Mouse (Mus musculus): ENCODE measurements at regions not wholly inside any gene's neighbourhood (a gene's known extent, or its start where the extent isn't known, plus 50 kb on each side); places are given as distances from the start of the nearest gene placed in this dataset.

- DNase-seq, result no peak
These were observed 63.1 kb downstream of the Kcnf1 start for GRCm38 (mm10) chr12:17113465-17114177.

DNA sequence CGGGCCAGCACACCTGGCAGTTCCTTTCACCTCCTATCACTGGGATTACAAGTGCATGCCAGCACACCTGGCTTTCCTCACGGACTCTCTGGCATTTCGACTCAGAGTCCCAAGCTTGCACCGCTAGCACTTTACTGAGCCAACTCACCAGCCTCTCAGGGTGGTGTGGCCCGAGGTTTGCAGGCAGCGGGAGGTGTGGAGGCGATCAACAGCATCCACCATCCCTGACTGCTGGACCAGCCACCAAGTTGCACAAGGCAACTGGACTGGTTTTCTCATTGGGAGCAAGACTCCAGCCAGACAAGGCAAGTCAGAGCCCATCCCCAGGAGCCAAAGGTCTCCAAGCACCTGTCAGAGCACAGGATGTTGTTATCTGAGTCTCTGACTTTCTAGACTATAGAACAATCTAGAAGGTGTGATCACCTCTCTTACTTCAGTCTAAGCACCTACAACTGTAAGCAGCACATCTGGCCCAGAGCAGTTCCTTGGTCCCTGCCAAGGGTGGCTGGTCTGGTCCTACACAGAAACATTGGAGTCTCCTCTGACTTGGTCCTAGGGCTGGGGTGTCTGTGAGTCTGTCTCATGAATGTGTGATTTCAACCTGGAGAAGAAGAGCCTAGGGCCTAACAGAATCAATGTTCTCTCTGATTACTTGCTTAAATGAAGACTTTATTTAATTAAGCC, 63.8 kb downstream of the Kcnf1 start:
- DNase-seq, result no peak

DNA sequence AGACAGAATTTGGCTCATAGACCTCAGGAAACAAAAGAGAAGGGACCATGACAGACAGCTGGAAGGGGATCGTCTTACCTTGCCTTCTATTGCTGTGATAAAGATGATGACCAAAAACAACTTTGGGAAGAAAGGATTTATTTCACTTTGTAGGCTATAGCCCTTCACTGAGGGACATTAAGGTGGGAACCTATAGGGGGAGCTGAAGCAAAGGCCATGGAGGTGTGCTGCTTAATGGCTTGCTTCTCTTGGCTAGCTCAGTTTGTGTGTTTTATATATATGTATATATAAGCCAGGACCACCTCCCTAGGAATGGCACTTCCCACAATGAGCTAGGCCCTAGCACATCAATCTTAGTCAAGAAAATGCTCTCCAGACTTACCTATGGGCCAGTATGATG, 70.5 kb downstream of the Kcnf1 start:
- no peak for DNase-seq

GRCm38 (mm10) chr12:17105057-17105712, 71.5 kb downstream of the Kcnf1 start:
- no peak for DNase-seq

DNA sequence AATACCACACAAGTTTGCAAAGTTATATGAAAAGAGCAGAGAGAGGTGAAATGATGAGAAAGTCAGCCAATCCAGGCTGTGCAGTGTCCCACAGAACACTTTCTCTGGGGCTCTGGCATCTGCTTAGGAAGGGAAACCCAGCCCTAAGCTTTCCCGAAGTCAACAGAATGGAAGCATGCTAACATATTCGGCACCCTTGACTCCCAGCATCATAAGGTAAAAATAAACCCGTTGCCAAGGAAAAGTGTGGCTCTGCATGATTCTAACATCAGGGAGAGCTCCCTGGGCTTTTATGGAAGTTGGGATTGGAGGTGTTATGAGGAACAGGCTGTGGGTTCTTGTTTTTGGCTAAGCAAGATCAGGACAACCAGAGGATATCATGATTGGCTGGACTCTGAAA, 74.8 kb downstream of the Kcnf1 start:
- no peak for DNase-seq

DNA sequence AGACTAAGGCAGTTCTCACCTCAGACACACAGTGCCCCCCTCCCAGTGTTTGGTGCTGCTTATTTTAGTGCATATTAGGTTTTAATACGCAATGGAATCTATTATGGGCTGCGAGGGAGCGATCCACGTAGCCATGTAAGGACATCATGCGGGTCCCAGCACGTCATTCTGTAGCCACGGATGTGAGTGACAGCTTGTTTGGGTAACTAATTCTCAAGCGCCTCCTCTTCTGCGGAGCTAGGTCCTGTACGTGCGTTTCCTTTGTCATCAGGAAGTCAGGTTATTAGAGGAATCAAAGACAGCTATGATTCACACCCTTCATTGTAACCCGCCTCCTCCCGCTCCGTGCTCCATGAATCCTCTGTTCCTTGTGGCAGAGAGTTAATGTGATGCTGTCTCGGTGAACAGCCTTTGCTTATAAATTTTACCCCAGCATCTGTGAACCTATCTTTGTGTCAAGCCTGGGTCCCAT, 78.9 kb downstream of the Kcnf1 start:
- no peak for DNase-seq

DNA sequence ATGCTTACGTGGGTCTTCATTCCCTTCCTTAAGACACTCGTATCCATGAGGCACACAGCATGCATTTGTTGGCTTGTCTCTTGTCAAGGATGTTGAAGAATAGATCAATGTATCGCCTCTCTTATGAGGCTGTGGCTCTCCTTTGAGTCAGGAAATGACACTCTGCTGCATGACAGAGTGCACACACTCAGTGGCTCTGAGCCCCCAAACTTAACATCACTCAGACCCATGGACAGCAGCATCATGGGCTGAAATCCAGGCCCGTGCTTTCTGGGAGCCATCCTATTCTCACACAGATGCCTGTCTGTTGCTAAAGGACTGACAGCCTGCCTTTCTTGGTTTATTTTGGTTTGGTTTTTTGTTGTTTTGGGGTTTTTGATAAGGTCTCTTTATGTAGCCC, 81.9 kb downstream of the Kcnf1 start:
- DNase-seq, result no peak

DNA sequence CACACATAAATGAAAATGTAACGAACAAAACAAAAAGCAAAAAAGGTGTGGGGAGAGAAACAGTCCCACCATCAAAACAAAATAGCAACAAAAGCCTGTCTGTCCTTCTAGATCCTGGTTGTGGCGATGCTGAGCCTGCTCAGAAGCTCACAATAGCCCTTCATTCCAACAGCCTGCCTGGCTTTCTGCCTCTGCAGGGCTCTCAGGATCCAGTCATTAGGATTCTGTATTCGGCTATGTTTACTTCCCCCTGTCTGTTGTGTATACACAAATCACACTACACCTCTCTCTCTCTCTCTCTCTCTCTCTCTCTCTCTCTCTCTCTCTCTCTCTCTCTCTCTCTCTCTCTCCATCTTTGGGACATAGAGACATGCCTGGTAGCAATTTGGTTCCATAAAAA, 82.2 kb upstream of the 2410004P03Rik start:
- DNase-seq, result no peak

GRCm38 (mm10) chr12:17091058-17091457, 79.5 kb upstream of the 2410004P03Rik start:
- no peak for DNase-seq

GRCm38 (mm10) chr12:17089710-17090339, 78.3 kb upstream of the 2410004P03Rik start:
- no peak for DNase-seq

GRCm38 (mm10) chr12:17087388-17087787, 75.9 kb upstream of the 2410004P03Rik start:
- DNase-seq, result no peak

- no peak for DNase-seq
These were observed 73.7 kb upstream of the 2410004P03Rik start for GRCm38 (mm10) chr12:17085209-17085574.

GRCm38 (mm10) chr12:17084499-17085208, 73.1 kb upstream of the 2410004P03Rik start:
- DNase-seq, result peak; percentile 71

DNA sequence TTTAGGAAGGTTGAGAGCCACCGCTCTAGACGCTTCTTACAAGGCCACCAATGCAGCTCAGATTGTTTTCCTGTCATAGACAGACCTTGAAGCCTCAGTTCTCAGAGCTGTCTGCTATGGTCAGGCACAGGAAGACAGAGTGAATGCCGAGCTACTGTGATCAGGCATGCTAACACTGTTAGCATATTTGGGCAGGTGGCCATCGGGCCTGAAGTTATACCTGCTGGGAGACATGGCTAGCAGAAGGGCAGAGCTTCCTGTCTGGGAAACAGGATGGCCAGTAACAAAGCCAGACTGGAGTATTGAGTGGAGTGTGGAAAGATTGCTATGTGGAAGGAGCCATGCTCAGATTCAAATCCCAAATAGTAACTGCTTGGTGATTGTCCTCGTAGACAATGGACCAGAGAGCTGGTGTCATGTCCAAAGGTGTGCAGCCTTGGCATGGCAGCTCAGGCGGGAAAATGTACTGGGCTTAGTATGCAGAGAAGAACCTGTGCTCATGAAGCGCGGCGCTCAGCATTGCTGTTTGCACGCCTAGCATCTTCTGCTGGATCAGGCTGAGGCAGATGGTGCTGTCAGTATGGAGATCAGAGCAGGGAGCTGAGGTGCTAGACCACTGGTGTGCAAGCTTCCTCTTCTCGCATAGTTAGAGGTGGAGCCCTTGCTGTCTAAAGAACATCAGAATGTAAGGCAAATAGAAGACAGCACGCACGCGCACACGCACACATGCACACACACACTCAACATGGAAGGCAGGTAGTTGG, 60.3 kb upstream of the 2410004P03Rik start:
- DNase-seq, result no peak

DNA sequence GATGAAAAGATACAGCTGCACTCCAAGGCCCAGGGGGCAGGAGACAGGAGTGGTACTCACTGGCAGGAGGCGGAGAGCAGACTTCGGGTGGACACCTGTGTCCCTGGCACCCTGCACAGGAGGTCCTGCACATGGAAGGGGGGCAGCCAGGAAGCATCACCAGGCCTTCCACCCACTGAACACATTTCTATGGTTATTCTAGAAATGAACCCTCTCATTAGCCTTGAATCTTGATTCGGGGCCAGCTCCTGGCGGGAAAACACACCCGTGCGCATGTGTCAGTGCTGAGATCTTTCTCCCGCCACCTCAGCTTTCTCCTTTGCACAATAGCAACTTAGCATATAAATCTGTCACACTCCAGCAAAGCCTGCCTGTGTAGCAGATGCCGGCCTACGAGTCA, 58.3 kb upstream of the 2410004P03Rik start:
- peak; percentile 80 for DNase-seq

- DNase-seq, result no peak
These were observed 57.6 kb upstream of the 2410004P03Rik start for GRCm38 (mm10) chr12:17069161-17069560.

DNA sequence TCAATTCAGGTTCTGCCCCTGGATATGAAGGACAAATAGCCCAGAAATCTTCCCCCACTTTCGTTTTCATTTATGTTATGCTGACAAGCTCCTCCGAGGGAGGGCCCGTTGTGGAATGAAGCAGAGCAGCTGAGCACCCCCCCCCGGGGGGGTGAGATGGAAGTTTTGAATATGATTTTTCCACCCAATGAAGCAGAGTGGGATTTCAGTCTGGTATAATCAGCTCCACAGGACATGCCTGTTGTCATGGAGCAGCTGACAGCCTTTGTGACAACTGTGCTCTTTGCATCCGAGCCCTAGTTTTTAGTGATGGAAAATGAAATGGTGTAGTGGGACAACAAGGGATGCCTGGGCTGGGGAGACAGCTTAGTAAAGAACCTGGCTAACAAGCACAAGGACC, 52.4 kb upstream of the 2410004P03Rik start:
- DNase-seq, result no peak

Measured in right cerebral cortex, postnatal 25 days (tissue).